Mouse (Mus musculus) adrenal gland (tissue): ENCODE data around the gene Tnpo1.

Experiments used
- intact Hi-C: fragments of 180-260 bp; cut with DNase I; formaldehyde crosslinking; loops from one replicate; pipeline ENCODE4 v1.15.1; 2025

Gene Tnpo1

DNA sequence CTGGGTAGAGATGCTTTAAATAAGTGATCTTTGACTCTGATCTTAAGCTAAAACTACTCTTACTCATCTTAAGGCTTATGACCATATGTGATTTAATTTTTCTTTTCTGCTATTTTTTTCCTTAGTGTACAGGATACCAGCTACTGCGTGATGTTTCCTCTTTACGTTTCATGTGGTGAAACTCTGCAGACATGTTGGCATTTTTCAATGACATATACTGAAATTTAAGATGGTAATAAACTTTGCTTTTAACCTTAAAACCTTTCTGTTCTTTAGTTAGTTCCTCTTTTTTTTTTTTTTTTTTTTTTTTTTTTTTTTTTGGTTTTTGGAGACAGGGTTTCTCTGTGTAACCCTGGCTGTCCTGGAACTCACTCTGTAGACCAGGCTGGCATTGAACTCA lies 2.7 kb upstream of the Tnpo1 start:
- intact Hi-C loops: no loop called here

- intact Hi-C loops: no loop called here
Measured at GRCm38 (mm10) chr13:98926958-98927242, 716 bp upstream of the Tnpo1 start.

GRCm38 (mm10) chr13:98925486-98926212 lies 535 bp downstream of the Tnpo1 start:
- intact Hi-C loops: no loop called here

DNA sequence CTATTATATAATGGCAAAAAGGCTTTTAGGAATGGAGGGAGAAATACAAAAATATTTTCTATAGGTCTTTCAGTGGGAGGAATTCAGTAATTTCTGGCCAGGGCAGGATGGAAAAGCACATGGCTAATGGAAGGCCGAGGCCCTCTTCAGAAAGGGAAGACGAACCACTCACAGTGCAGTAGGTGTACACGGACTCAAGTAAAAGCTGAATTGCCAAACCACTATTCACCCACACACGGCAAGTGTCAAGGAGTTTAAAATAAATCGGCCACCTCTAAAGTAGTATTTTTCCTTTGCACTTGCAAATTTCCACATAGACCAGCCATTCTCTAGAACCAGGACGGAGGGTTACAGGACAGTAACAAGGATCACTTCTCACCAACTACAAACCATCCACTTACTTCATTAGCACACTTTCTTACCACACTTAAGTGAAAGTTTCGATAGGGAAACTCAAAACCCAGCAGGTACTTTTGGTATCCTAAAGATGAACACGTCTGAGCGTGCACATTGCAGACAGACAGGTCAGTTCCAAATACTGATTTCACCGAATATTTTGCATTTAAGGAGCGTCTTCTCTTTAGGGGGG lies 1.2 kb downstream of the Tnpo1 start:
- intact Hi-C loops: no loop called here

DNA sequence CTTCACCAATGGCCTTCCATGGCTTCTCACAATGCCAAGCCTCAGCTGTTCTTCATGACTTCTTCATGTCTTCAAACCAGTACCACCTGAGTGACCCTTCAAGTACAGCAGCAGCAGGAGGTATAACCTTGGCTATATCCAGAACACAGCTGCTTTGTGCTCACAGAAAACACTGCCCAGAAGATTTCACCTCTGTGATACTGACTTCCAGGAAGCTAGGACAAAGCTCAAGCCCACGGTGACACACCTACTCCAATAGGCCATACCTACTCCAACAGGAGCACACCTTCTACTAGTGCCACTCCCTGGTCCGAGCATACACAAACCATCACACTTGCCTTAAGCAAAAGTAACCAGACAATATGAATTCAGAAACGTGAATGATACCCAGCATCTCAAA lies 3.4 kb downstream of the Tnpo1 start:
- intact Hi-C loops: no loop called here

- intact Hi-C loops: no loop called here
Measured at GRCm38 (mm10) chr13:98921276-98921675, 4.9 kb downstream of the Tnpo1 start.

DNA sequence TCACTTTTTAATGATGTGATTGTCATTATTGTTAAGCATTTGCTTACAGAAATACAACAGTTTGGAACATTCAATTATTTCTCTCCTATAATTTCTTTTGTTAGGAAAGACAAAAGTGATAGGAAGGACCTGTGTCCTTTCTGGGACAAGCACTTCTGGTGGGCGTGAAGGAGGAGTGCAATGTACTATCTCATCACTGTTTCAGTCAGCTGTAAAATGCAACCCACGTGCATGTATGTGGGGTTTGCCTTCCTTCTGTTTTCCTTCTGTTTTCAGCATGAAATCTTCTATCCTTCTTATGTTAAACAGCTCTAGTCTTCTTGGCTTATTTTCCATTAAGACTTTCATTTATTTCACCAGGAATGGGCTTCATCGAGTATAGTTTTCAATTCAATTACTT lies 5.9 kb downstream of the Tnpo1 start:
- intact Hi-C loops: no loop called here

- intact Hi-C loops: loop anchor here (5.0 kb wide), 1 partner anchor 37 kb away; no protein-coding TSS in a partner anchor
Measured at GRCm38 (mm10) chr13:98919695-98920094, 6.5 kb downstream of the Tnpo1 start.

- intact Hi-C loops: loop anchor here (5.0 kb wide), 1 partner anchor 36 kb away; no protein-coding TSS in a partner anchor
Measured at GRCm38 (mm10) chr13:98917851-98918250, 8.3 kb downstream of the Tnpo1 start.

- intact Hi-C loops: loop anchor here (5.0 kb wide), 1 partner anchor 33 kb away; no protein-coding TSS in a partner anchor
Measured at GRCm38 (mm10) chr13:98915591-98915990, 10.6 kb downstream of the Tnpo1 start.

- intact Hi-C loops: loop anchor here (5.0 kb wide), 1 partner anchor 33 kb away; no protein-coding TSS in a partner anchor
Measured at GRCm38 (mm10) chr13:98914844-98915212, 11.4 kb downstream of the Tnpo1 start.

DNA sequence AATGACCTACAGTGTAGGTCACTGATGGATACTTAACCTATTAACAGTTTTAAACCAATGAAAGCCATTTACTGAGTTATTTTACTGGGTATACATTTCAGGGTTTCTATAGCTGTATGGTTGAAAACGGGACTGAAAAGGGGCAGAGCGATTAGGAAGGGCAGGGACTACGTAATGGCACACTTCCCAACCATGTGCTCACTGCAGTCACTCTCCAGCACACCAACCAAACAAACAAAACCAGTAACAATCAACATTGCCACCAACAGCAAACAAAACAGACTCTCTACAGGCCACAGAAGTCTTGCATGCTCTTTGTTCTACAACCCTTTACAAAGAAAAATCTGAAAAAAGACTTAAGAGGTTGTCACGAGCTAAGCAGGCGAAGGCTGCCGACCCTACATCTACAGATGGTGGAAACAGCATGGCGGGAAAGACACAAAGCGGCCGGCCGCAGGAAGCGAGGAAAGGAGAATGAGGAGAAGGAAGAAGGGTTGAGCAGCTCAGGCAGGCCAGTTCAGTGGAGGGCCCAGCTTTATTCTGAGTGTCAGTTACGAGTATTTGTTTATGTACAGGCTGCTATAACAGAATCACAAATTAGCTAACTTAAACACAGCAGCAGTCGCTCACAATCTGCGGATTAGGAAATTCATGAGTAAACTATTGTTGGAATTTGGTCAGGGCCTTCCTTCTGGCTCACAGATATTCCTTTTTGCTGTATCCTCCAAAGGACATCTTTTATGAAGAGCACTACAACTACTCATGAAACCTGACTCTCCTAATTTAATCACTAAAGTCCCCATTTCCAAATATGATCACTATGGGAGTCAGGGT lies 12.0 kb downstream of the Tnpo1 start:
- intact Hi-C loops: no loop called here

- intact Hi-C loops: no loop called here
Measured at GRCm38 (mm10) chr13:98913196-98913595, 13.0 kb downstream of the Tnpo1 start.

GRCm38 (mm10) chr13:98912602-98913001 lies 13.6 kb downstream of the Tnpo1 start:
- intact Hi-C loops: no loop called here

DNA sequence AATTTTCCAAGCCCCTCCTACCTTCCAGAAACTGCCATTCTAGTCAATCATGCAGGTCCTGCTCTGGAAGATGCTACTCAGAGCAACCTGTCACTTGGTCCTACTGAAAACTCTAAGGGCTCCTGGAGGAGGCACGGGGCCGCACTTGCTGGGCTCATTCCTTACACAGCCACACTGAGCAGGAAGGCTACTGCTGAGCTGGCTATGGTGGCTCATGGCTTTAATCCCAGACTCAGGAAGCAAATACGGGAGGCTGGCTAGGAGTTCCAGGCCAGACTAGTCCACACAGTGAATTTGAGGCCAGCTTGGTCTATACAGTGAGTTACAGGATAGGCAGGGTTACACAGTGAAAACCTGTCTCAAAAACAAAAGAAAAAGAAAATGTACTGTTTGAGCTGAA lies 15.4 kb downstream of the Tnpo1 start:
- intact Hi-C loops: no loop called here

DNA sequence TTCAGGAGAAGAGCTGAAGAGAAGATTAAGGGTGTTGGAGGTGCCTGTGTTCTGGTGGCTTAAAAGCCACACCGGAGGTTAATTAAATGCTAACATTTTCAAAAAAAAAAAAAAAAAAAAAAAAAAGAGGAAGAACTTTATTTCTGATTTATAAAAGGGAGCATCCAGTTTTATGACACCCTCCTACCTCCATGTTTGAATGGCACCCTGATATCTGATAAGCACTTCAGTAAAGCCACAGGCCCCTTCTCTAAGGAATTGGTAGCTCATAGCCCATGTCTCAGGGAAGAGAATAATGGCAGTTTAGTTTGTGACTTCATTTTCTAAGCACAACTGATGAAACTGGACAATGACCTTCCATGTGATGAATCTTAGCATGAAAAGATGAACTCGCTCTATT lies 21.6 kb downstream of the Tnpo1 start:
- intact Hi-C loops: no loop called here

GRCm38 (mm10) chr13:98902366-98903025 lies 23.7 kb downstream of the Tnpo1 start:
- intact Hi-C loops: no loop called here

DNA sequence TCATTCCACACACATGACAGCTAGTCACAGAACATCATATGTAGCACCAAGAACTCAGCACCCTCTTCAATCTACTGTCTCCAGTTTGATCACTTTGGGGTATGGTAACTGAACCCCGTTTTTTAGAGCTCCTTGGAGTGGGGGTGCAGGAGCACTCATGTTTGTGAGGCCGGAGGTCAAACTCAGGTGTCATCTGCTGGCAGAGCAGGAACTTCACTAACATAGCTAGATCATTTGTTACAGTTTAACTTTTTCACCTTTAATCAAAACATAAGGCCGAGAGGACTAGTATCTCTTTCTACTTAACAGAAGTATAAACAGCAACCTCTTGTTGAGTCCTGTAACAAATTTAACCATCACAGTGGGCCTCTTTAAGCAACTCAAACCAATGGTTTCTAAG lies 26.6 kb downstream of the Tnpo1 start:
- intact Hi-C loops: no loop called here

GRCm38 (mm10) chr13:98897577-98897976 lies 28.6 kb downstream of the Tnpo1 start:
- intact Hi-C loops: no loop called here

- intact Hi-C loops: no loop called here
Measured at GRCm38 (mm10) chr13:98896434-98897126, 29.6 kb downstream of the Tnpo1 start.

GRCm38 (mm10) chr13:98896013-98896412 lies 30.2 kb downstream of the Tnpo1 start:
- intact Hi-C loops: no loop called here
